Mouse (Mus musculus): ENCODE results near the gene Csrnp1.

DNA sequence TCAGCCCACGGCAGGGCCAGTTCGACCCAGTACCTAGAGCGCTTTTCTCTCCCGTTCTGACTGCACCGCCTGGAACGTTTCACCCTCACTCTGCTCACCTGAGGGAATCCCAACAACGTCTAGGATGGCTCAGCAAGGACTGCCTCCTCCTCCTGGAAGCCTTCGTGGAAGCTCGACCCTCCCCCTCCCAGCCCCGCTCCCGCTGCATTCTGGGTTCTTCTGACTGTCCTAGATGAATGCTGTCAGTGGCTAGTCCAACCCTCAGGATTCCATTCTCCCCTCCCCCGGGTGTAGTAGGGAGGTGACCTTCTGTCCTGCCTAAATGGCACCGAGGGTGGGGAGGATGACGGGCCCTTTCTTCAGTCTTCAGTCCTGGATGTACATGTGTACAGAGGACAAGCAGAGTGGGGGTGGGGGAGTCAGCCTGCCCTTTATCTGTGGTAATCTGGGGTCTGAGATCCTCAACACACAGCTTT is at the start of gene Csrnp1:
- TF ChIP-seq POLR2A (IDR thresholded peaks at IDR 0.05; ENCODE audit: insufficient read depth, low read depth, low read length), result no peak
- TF ChIP-seq CTCF (IDR thresholded peaks at IDR 0.05), result no peak
- no peak for TF ChIP-seq EP300 (IDR thresholded peaks at IDR 0.05; ENCODE audit: insufficient read depth, low read depth, low read length)
